Mouse (Mus musculus) midbrain, embryonic 13.5 days (tissue): Measurements from ENCODE around the gene Sgca. TPM values are rescaled to one million over a fixed set of nuclear protein-coding genes. Genes with fewer than 3 reads are reported as not detected.
A peak's percentile ranks its signal among the peaks of the same experiment; 100 is the strongest.

Experiments used
- ATAC-seq: fragments of 200-750 bp; cut with Nextera tagmentation; 2 replicates; pipeline ENCODE4 v1.8.0; 2017; ENCODE audit warnings: mild to moderate bottlenecking, moderate TSS enrichment, moderate library complexity
- H3K27ac ChIP-seq: fragments of 300-500 bp; sonication (generic); 2 replicates; pipeline ENCODE4 v1.5.1; 2015; ENCODE audit warnings: inconsistent platforms, mild to moderate bottlenecking, moderate library complexity
- H3K27me3 ChIP-seq: fragments of 300-500 bp; sonication (generic); 2 replicates; pipeline ENCODE4 v1.6.1; 2015; ENCODE audit warnings: mild to moderate bottlenecking, inconsistent platforms
- H3K36me3 ChIP-seq: fragments of 300-500 bp; sonication (generic); 2 replicates; pipeline ENCODE4 v1.6.1; 2015; ENCODE audit warnings: mild to moderate bottlenecking, inconsistent platforms
- H3K4me1 ChIP-seq: fragments of 300-500 bp; sonication (generic); replicated peaks from 2 replicates; pipeline ENCODE4 v1.6.1; 2015; ENCODE audit warnings: inconsistent platforms
- H3K4me2 ChIP-seq: fragments of 300-500 bp; sonication (generic); replicated peaks from 2 replicates; pipeline ENCODE4 v1.6.1; 2015; ENCODE audit warnings: moderate library complexity, mild to moderate bottlenecking, inconsistent platforms
- H3K4me3 ChIP-seq: fragments of 300-500 bp; sonication (generic); replicated peaks from 2 replicates; pipeline ENCODE4 v1.5.1; 2015; ENCODE audit warnings: mild to moderate bottlenecking, inconsistent platforms
- H3K9ac ChIP-seq: fragments of 300-500 bp; sonication (generic); replicated peaks from 2 replicates; pipeline ENCODE4 v1.6.1; 2015; ENCODE audit warnings: mild to moderate bottlenecking, inconsistent platforms
- H3K9me3 ChIP-seq: fragments of 300-500 bp; sonication (generic); 2 replicates; pipeline ENCODE4 v1.6.1; 2016; ENCODE audit warnings: mild to moderate bottlenecking, inconsistent platforms
- whole genome bisulfite sequencing: fragments of 180-500 bp; shearing (Covaris S2); methylation state at CpG from one replicate; pipeline ENCODE4 v1.1.7; 2015; 5-methylcytosine and 5-hydroxymethylcytosine counted together
- polyA plus RNA-seq: library from polyadenylated mRNA; unstranded; fragments of >200 nt; fragmentation: Nextera tagmentation; extraction: Ambion mirVana; gene quantifications from 2 replicates; pipeline ENCODE4 v1.2.1, GENCODE M21; 2015

The Sgca gene
- polyA plus RNA-seq, 1 experiment from 2014 or later = 0.17 TPM

DNA sequence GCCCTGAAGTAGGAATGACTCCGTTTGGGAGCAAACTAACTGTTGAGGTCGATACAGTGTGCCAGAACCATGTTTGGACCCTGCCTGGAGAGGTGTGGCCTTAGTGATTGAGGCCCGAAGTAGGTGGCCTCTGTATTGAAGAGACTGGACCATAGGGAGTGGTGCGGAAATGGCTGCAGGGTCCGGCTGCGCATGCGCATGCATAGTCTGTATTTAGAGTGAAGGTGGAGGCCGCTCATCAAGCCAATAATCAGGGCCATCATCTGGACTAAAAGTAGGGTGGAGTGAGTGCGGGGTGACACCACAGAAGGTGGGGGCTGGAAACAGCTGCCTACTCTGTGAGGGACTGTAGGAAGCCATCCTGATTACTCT, 18.4 kb downstream of the Sgca start:
- Histone ChIP-seq H3K4me2 (no peak overlapping the region), H3K36me3 (no peaks in the 10 kb centered on the region), H3K4me1 (peaks cover 15% of the 10 kb centered on the region), H3K27ac (no peak overlapping the region), H3K9me3 (no peaks in the 10 kb centered on the region), H3K27me3 (no peaks in the 10 kb centered on the region), H3K4me3 (no peak overlapping the region), H3K9ac (no peak overlapping the region)
- 87% methylated on average over 9 of the region's 9 CpGs for WGBS
- ATAC-seq = no peak

GRCm38 (mm10) chr11:94955103-94955502, 21.0 kb downstream of the Sgca start:
- Histone ChIP-seq H3K4me2 (no peak overlapping the region), H3K9ac (0 out of 2 replicates have a peak overlapping the region, but pooled peaks have one; percentile 6), H3K36me3 (no peaks in the 10 kb centered on the region), H3K27me3 (no peaks in the 10 kb centered on the region), H3K27ac (no peak overlapping the region), H3K9me3 (no peaks in the 10 kb centered on the region), H3K4me3 (no peak overlapping the region), H3K4me1 (peaks cover 24% of the 10 kb centered on the region)
- WGBS = 69% methylated on average over 9 of the region's 9 CpGs
- no peak; the same call in 1 of the 2 replicates for ATAC-seq

GRCm38 (mm10) chr11:94952169-94952568, 24.0 kb downstream of the Sgca start:
- H3K4me3 ChIP-seq = no peak overlapping the region
- no peak overlapping the region for H3K4me2 ChIP-seq
- H3K27ac ChIP-seq = peak overlapping the region; percentile 45; the same call in 1 of the 2 replicates
- ATAC-seq = peak; percentile 78
- H3K27me3 ChIP-seq = no peaks in the 10 kb centered on the region
- under 1% methylated on average over 6 of the region's 6 CpGs for WGBS
- H3K9me3 ChIP-seq = no peaks in the 10 kb centered on the region
- no peaks in the 10 kb centered on the region for H3K36me3 ChIP-seq
- H3K9ac ChIP-seq = no peak overlapping the region
- peaks cover 16% of the 10 kb centered on the region for H3K4me1 ChIP-seq

- ATAC-seq = no peak
- 91% methylated on average over 12 of the region's 12 CpGs for WGBS
Measured at GRCm38 (mm10) chr11:94945236-94945635, 30.9 kb downstream of the Sgca start.

DNA sequence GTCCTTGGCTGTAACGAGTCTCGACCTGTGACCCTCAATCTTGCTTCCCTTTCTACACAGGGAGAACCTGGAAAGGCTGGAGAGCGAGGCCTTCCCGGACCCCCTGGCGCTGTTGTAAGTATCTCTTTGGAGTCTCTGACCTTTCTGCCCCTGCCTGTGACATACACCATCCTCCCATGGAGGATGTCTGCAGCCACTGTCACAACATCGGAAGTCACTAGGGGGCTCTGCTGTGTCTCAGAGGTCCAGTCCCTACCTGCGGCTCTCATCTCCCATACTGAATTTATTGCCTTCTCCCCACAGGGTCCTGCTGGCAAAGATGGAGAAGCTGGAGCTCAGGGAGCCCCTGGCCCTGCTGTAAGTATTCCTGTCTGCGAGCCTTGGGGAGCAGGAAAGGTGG, 31.8 kb downstream of the Sgca start:
- Histone ChIP-seq H3K27ac (no peak overlapping the region), H3K36me3 (no peaks in the 10 kb centered on the region), H3K9me3 (no peaks in the 10 kb centered on the region), H3K4me2 (no peak overlapping the region), H3K4me1 (no peaks in the 10 kb centered on the region), H3K4me3 (no peak overlapping the region), H3K27me3 (peaks cover 38% of the 10 kb centered on the region), H3K9ac (no peak overlapping the region)
- ATAC-seq = no peak
- WGBS = 11% methylated on average over 8 of the region's 8 CpGs

More at GRCm38 (mm10) chr11:94945236-94945635, 30.9 kb downstream of the Sgca start:
- H3K27me3 ChIP-seq = peaks cover 30% of the 10 kb centered on the region
- H3K9me3 ChIP-seq = no peaks in the 10 kb centered on the region
- H3K9ac ChIP-seq = no peak overlapping the region
- H3K27ac ChIP-seq = no peak overlapping the region
- H3K4me3 ChIP-seq = no peak overlapping the region
- no peaks in the 10 kb centered on the region for H3K4me1 ChIP-seq
- no peak overlapping the region for H3K4me2 ChIP-seq
- no peaks in the 10 kb centered on the region for H3K36me3 ChIP-seq

DNA sequence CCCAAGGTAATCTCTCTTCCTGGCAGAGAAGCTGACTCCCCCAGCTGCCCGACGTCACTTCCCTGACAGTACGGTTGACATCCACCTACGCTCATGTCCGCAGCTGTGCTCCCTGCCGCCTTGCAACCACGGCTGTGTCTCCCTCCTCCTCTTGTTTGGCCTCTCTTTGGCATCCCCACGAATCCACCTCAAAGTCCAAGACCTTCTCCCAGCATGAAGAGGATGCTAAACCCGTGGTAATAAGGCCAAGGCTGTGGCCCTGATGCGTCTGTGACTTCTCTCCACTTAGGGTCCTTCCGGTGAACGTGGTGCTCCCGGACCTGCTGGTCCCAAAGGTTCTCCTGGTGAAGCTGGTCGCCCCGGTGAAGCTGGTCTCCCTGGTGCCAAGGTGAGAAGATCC, 33.1 kb downstream of the Sgca start:
- H3K4me2 ChIP-seq = no peak overlapping the region
- H3K27ac ChIP-seq = no peak overlapping the region
- no peak overlapping the region for H3K4me3 ChIP-seq
- peaks cover 49% of the 10 kb centered on the region for H3K27me3 ChIP-seq
- 82% methylated on average over 15 of the region's 15 CpGs for WGBS
- ATAC-seq = no peak
- H3K9ac ChIP-seq = no peak overlapping the region
- no peaks in the 10 kb centered on the region for H3K9me3 ChIP-seq
- no peaks in the 10 kb centered on the region for H3K36me3 ChIP-seq
- peaks cover under 1% of the 10 kb centered on the region for H3K4me1 ChIP-seq

GRCm38 (mm10) chr11:94942282-94943023, 33.7 kb downstream of the Sgca start:
- WGBS = 54% methylated on average over 13 of the region's 13 CpGs

DNA sequence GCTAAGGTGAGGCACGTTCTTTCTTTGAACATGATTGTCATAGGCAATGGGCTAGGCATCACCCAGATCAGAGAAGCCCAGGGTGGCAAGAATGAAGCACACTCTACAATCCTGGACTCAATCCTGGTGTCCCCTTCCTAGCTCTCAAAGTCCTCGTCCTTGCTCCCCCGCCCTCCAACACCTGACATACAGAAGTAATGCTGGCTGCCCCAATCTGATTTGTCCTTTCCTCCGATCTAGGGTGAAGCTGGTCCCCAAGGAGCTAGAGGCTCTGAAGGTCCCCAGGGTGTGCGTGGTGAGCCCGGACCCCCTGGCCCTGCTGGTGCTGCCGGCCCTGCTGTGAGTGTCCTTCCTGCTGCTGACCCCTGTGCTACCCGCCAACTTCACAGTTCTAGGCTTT, 34.4 kb downstream of the Sgca start:
- H3K27ac ChIP-seq = no peak overlapping the region
- peaks cover 11% of the 10 kb centered on the region for H3K4me1 ChIP-seq
- no peak overlapping the region for H3K4me2 ChIP-seq
- H3K27me3 ChIP-seq = peaks cover 59% of the 10 kb centered on the region
- no peaks in the 10 kb centered on the region for H3K36me3 ChIP-seq
- no peak for ATAC-seq
- H3K9ac ChIP-seq = no peak overlapping the region
- no peaks in the 10 kb centered on the region for H3K9me3 ChIP-seq
- WGBS = 82% methylated on average over 8 of the region's 8 CpGs
- no peak overlapping the region for H3K4me3 ChIP-seq

More at GRCm38 (mm10) chr11:94942282-94943023, 33.7 kb downstream of the Sgca start:
- Histone ChIP-seq H3K9me3 (no peaks in the 10 kb centered on the region), H3K27me3 (peaks cover 55% of the 10 kb centered on the region), H3K4me2 (no peak overlapping the region), H3K36me3 (no peaks in the 10 kb centered on the region), H3K4me1 (peaks cover 6% of the 10 kb centered on the region), H3K27ac (no peak overlapping the region), H3K9ac (no peak overlapping the region), H3K4me3 (no peak overlapping the region)
- no peak for ATAC-seq

- Histone ChIP-seq H3K4me1 (peaks cover 17% of the 10 kb centered on the region), H3K9ac (no peak overlapping the region), H3K27me3 (peaks cover 66% of the 10 kb centered on the region), H3K4me3 (no peak overlapping the region), H3K9me3 (no peaks in the 10 kb centered on the region), H3K36me3 (no peaks in the 10 kb centered on the region), H3K27ac (no peak overlapping the region), H3K4me2 (no peak overlapping the region)
- ATAC-seq = no peak
- 45% methylated on average over 9 of the region's 9 CpGs for WGBS
Measured at GRCm38 (mm10) chr11:94941121-94941520, 35.0 kb downstream of the Sgca start.

DNA sequence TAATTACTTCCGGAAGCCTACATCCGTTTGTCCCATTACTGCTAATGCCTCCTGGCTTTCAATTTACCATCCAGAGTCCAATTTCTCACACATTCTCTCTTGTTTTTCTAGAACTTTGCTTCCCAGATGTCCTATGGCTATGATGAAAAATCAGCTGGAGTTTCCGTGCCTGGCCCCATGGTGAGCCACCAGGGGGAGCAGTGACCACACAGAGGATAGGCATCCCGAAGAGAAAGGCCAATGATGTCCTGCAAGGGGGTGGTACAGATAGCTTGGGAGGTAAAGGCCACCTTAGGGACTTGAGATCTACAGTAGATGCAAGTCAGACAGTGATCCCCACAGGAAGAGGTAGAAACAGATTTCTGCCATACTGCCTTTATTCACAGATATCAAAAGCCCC, 36.8 kb downstream of the Sgca start:
- Histone ChIP-seq H3K4me2 (no peak overlapping the region), H3K36me3 (no peaks in the 10 kb centered on the region), H3K4me3 (no peak overlapping the region), H3K27me3 (peaks cover 78% of the 10 kb centered on the region), H3K27ac (no peak overlapping the region), H3K9ac (no peak overlapping the region), H3K4me1 (peaks cover 20% of the 10 kb centered on the region), H3K9me3 (no peaks in the 10 kb centered on the region)
- 22% methylated on average over 4 of the region's 4 CpGs for WGBS
- ATAC-seq = no peak

- H3K9me3 ChIP-seq = no peaks in the 10 kb centered on the region
- peaks cover 87% of the 10 kb centered on the region for H3K27me3 ChIP-seq
- 22% methylated on average over 9 of the region's 9 CpGs for WGBS
- no peak overlapping the region for H3K4me3 ChIP-seq
- H3K9ac ChIP-seq = no peak overlapping the region
- no peak overlapping the region for H3K4me2 ChIP-seq
- H3K36me3 ChIP-seq = no peaks in the 10 kb centered on the region
- H3K4me1 ChIP-seq = peaks cover 23% of the 10 kb centered on the region
- ATAC-seq = no peak
- no peak overlapping the region for H3K27ac ChIP-seq
Measured at GRCm38 (mm10) chr11:94938296-94938695, 37.8 kb downstream of the Sgca start.

GRCm38 (mm10) chr11:94937787-94938186, 38.3 kb downstream of the Sgca start:
- 2% methylated on average over 15 of the region's 15 CpGs for WGBS
- no peak for ATAC-seq
- no peaks in the 10 kb centered on the region for H3K9me3 ChIP-seq

More at GRCm38 (mm10) chr11:94937787-94938186, 38.3 kb downstream of the Sgca start:
- H3K4me2 ChIP-seq = peak overlapping the region; percentile 53
- H3K4me3 ChIP-seq = peak overlapping the region; percentile 28
- H3K9ac ChIP-seq = no peak overlapping the region; the same call in 1 of the 2 replicates
- H3K4me1 ChIP-seq = peaks cover 23% of the 10 kb centered on the region
- peaks cover 90% of the 10 kb centered on the region for H3K27me3 ChIP-seq
- H3K27ac ChIP-seq = no peak overlapping the region
- no peaks in the 10 kb centered on the region for H3K36me3 ChIP-seq
